Mouse (Mus musculus): Measurements from ENCODE around the gene Khdrbs2.

Gene Khdrbs2

DNA sequence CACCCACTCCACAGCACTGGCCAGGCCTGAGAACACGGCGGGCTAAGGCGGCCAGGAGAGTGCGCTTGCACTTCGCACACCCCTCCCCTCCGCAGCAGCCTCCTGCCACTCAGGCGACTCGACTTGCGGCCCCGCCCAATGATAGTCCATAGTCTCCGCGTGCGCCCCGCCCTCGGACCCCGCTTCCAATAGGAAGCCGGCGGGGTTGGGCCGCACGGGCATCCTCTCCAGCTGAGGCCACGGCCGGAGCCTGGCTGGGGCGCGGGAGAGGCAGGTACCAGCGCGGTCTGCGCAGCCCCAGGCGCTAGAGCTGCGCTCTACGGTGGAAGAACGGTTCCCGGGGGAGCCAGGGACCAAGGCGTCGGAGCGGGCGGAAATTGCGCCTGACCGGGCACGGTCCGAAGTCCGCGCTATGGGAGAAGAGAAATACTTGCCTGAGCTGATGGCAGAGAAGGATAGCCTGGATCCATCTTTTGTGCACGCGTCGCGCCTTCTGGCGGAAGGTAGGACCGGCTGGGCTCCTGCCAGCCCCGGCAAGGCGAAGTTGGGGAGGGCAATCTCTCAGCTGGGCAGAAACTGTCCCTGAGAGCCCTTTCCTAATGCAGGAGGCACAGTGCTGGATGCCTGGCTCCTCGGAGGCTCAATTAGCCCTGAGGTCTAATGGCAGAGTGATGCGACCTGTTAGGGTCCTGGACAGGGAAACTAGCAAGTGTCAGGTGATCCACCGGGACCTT, at the start of gene Khdrbs2:
Gene Khdrbs2 (plus strand): TSS at position 209 of the 734 bp plus-strand sequence.
- DNase-seq (ENCODE audit: low spot score in 2 of 2), result peak; percentile 15 to 59

DNA sequence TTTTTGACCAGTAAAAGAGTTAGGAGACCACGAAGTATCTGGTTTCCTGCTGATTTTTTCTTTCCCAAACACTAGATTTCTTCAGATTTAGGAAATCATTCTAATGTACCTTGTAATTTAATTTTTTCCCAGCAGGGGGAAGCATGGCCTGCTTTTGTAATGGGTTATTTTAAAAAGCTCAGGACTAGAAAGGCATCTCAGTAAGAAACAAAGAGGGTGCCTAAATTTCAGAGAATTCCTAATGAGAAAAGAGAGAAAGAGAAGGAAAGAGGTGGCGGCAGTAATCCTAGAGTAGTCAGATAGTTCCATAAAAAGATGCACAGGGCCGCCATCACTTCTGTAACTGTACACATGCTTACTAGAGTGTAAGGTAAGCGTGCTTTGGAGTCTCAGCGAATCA, 2.1 kb downstream of the Khdrbs2 start:
- no peak for DNase-seq (ENCODE audit: low spot score in 2 of 2)

DNA sequence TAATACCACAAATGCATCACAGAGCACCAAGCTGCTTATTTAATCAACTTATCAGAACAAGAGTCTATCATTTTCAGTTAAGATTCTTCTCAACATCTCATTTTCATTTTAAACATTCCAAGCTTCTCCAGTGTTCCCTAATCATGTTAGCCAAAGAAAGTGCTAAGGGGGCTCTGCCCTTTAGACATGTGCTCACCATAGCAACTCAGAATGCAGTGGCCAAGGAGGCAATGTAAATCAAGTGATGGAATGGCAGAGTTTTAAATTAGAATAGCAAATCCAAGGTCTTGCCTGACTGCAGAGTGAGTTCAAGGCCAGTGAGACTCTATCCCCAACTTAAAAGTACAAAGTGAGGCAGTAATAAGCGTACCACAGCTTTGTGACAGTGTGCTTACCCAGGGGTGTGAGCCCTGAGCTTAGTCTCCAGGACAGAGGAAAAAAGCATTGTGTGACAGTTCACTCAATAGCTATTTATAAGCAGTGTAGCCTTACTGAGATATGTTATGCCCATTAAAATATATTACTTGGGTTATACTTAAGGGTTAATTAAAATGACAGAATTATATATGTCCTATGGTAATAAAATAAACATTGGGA, 27.2 kb downstream of the Khdrbs2 start:
- DNase-seq (ENCODE audit: low spot score in 2 of 2), result no peak

DNA sequence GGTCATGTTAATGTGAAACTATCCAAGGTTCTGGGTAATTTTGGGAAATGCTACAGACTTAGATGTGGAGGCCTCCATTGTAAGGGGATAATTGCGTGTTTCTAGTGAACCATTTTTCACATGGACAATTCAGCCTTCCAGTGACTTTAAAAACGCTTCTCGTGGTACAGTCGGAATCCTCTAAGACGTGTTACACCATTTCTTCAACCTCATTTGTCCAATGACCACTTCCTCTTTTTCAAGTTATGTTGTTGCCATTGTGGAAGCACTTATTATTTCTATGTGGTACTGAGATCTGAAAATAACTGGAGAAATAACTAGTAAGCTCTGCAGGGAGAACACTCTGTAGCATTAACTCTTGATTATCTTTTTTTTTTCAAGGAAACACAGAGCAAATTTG, 75.9 kb downstream of the Khdrbs2 start:
- DNase-seq (ENCODE audit: low spot score in 2 of 2), result no peak

DNA sequence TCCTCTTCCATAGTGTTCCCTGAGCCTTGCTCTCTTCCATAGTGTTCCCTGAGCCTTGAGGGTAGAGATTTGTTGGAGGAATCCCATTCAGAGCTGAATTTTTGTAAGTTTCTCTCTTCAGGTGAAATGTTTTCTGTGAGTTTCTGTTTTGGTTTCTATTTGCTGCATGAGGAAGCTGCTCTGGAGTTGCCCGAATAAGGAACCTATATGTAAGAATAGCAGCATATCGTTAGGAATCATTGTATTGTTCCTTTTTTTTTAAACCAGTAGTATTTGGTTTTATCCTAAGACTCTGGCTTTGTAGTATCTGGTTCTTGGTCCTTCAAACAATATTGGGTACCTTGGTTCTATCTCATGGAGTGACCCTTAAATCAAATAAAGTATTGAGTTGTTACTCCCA, 77.1 kb downstream of the Khdrbs2 start:
- no peak for DNase-seq (ENCODE audit: low spot score in 2 of 2)

DNA sequence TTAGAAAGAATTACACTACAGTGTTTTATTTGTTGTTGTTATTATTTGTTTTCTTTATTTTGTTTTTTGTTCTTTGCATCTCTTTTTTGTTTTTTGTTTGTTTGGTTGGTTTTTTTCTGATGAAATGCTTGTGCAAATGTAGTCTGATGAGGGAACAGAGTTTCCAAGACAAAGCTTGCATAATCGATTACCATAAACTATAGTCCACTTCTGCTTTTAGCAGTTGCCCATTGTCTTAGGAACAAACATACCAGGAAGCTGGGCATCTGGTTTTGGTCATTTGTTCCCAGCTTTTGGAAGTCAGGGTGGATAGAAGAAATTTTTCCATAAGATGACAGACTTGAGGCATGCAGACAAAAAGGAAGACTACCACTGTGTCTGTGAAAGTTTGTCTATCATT, 77.8 kb downstream of the Khdrbs2 start:
- no peak for DNase-seq (ENCODE audit: low spot score in 2 of 2)

DNA sequence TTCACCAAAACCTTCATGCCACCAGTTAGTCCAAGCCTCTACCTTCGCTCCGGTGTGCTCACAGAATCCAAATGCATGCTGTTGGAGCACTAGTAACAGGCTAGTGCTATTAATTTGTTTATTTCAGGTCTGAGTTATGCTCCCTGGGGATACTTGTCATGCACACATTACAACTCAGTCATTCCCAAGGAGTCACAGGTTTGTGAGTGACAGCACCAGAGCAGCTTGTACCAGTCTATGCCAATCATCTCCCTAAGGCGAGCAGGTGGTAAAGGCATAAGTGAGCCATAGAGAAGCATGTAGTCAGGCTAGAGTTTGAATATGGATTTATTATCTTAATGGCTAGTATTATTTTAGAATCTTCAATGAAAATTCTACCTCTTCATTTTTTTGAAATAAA, 86.4 kb downstream of the Khdrbs2 start:
- no peak for DNase-seq (ENCODE audit: low spot score in 2 of 2)

DNA sequence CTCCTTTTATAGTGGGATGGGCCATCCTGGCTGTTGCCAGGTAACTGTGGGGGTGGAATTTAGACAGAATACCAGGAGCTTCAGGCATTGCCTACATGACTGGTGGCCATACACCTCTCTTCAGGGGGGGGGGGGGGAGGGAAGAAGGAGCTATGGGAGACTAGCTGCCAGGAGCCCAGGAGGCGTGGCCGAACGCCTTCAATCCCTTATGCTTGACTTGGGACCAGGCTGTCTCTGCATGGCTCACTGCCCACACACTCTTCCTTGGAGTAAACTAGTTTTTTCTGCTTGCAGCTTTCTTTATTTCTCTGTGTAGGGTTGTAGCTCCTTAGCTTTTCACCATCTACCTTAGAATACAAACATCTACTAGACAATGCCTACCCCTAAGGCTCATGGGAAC, 98.0 kb downstream of the Khdrbs2 start:
- no peak for DNase-seq (ENCODE audit: low spot score in 2 of 2)

DNA sequence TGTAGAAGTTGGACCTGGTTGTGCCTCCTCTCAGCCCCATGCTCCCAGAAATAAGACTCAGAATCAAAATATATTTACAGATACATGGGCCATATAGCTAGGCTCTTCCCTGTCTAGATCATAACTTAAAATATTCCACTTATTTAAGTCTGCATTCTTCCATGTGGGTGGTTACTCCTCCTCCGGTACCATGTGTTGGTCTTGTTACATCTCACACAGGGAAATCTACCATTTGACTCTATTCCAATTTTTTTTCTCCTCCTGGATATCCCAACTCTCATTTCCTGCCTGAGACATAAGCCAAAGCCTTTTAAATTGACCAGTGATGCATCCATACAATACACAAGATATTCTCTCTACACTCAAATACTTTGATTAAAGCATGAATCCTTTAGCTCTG, 122.2 kb downstream of the Khdrbs2 start:
- DNase-seq (ENCODE audit: low spot score in 2 of 2), result no peak

DNA sequence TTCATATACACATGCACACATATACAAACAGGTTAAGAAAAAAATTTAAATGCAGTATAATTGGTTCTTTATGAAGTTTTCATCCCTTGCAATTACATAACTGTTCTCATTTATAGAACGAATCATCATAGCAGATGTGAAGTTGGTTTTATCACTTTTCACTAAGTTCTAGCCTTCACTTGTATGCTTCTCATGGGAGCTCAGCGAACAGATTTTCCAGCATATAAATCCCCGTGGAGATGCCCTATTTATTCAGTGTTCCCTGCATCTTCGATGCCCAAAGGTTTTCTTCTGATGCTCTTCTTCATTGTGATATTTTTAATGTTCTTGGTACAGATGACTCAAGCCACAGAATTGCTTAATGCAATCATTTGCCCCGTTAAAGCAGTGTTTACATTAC, 128.9 kb downstream of the Khdrbs2 start:
- no peak for DNase-seq (ENCODE audit: low spot score in 2 of 2)

DNA sequence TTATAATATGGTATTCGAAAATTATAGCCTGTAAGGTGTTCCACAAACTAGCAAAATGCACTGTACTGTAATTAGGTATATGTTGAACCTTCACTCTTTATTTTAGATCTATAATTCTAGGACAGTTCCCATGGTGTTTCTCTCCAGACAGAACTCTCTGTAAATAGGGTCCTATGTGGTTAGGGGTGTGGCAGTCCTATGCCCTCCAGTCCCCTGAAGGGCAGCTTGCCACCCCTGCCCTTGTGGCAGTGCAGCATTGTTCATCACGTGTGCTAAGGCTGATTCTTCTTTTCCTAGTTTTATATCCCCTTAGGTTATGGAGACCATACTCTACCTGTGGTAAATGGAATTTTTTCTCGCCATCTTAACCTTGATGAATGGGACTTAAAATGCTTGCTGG, 136.6 kb downstream of the Khdrbs2 start:
- no peak for DNase-seq (ENCODE audit: low spot score in 2 of 2)

DNA sequence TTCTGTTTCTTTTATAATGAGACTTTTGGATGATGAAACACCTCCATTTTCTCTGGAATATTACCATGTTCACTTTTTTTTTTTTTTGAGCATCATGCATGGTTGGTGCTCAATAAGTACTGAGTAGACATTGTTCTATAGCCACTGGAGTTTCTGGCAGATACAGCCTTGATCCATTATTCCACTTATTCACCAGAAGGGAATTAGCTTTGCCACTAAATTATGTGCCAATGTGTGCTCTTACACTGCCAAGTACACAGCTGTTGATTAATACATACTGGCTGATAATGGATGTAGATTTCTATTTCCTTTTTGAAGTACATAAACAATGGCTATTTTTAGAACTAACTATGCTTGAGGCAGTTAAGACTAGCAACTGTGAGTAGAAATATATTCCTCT, 137.1 kb downstream of the Khdrbs2 start:
- no peak for DNase-seq (ENCODE audit: low spot score in 2 of 2)

DNA sequence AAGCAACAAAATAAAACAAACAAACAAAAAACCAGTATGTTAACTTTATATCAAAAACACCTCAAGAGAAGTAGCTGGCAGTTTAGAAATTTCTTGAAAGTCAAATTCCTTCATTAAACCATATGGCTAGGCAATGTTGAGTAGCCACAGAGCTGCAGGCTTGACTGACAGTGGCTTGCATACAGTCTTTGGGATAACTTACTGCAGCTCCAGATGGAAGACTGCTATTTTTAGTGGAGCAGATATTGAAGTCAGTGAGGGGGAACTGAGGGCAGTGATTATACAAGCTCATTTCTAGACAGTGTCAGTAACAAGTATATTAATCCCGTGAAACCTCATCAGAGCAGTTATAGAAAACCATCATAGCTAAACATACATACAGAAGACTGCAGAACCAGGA, 166.6 kb downstream of the Khdrbs2 start:
- DNase-seq (ENCODE audit: low spot score in 2 of 2), result no peak

DNA sequence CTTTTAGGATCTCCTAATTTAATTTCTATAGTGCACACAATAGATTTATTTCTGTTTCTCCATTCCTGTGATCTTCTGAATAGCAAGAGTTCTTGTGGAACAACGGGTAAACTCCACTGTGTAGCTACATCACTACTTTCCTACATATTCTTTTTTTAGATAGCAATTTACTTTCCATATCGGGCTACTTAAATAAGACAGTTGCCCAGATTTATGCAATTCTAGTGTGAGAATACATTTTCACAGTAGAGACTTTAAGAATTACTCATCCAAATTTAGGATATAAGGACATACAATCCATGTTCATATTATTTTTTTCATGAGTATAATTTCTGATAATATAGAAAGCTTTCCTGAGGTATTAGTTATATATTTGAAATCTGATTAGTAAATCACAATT, 175.0 kb downstream of the Khdrbs2 start:
- no peak for DNase-seq (ENCODE audit: low spot score in 2 of 2)

DNA sequence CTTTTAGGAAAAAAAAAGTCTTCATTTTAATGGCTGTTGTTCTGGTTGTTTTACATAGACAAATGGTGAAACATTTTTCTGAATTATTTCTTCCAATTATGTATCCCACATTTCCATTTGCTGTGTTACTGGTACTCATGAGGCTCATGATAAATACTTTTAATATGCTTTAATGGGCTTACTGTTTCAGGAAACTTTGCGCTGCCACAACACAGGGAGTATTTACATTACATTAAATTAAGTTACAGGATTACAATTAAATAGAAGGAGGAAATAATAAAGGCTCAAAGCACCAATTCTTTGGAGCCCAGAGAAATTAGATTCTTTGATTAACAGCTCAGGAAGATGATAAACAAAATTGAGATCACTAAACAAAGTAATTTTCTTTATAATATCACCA, 179.6 kb downstream of the Khdrbs2 start:
- no peak for DNase-seq (ENCODE audit: low spot score in 2 of 2)

DNA sequence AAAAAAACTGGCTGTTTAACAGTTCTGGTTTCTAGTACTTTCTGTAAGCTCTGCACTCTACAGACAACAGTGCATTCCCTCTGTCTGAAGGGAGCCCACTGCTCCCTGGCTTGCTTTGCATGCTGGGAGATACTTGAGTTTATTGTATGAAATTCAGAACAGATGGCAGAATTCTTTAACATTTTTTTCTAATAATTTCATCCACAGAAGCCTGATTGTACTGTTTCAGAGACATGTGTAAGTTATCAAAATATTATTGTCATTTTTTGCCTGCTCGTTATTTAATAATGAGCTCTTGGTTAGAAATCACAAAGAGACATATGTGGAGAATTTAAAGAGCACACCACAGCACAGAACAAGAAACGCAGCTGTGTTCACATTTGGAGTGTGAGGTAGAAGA, 191.0 kb downstream of the Khdrbs2 start:
- DNase-seq (ENCODE audit: low spot score in 2 of 2), result no peak

DNA sequence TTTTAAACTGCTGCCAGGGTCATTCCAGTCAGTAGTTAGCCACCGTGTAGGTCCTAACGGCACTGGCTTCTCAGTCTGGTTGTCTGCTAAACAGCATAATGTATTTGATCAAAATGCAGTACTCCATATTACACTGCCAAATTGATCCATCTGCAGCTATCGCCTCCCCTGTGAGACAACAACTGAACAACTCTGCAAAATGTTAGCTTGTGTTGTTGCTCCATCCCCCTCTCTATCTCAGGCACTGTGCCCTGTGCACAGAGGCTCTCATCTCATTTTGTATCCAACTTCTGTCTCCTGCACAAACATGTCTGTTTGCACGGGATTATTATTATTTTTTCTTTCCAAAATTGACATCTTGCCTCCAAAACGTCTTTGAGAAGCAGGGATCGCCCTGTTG, 225.0 kb downstream of the Khdrbs2 start:
- no peak for DNase-seq (ENCODE audit: low spot score in 2 of 2)

DNA sequence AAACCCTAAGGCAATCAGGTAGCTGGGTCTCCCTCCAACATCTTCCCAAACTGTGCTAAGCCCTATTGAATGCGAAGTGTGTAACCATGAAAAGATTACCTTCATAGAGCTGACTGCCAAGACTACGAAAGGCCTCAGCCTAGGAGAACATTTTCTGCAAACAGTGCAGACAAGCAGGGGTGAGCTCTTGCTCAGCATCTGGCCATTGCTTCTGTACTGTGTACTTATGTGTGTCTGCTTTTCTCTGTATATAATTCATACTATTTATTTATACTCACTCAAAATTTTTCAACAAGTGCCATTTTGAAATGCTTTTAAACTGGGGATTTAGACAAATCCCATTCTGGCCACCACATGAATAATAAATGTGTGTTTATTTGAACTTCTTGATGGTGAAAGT, 235.1 kb downstream of the Khdrbs2 start:
- DNase-seq (ENCODE audit: low spot score in 2 of 2), result no peak

DNA sequence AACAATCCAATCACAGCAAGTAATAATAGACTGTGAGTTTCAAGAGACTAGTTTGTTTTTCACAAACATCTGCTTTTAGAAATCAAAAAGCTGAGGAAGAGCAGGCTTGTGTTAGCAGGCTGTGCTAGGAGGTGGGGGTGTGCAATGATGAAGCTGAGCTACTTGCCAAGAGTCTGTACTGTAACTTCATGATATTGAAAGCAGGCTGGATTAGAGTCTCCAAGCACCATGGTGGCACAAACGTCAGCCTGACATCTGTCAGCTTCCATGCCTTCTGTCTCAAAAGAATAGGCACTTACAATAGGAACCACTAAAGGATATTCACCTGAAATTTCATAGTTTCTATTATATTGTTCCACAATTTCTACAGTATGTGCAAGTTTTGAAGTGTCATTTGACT, 255.9 kb downstream of the Khdrbs2 start:
- DNase-seq (ENCODE audit: low spot score in 2 of 2), result no peak

DNA sequence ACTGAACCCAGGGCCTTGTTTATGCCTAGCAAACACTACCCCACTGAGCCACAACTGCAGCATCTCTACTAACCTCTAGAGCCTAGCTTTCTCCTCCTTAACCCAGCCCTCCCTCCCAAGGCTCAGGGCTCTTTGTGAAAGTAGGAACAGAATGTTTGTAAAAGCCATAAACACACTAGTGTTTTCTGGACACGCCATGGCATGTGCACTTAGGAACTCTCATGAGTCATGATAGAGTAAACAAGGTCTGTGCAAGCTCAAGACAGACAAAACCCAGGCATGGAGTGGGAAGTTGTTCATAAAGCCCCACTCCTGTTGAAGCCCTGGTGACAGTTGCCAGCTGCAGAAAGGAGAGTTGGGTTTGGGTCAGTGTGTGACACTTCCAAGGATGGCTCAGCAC, 257.0 kb downstream of the Khdrbs2 start:
- no peak for DNase-seq (ENCODE audit: low spot score in 2 of 2)

DNA sequence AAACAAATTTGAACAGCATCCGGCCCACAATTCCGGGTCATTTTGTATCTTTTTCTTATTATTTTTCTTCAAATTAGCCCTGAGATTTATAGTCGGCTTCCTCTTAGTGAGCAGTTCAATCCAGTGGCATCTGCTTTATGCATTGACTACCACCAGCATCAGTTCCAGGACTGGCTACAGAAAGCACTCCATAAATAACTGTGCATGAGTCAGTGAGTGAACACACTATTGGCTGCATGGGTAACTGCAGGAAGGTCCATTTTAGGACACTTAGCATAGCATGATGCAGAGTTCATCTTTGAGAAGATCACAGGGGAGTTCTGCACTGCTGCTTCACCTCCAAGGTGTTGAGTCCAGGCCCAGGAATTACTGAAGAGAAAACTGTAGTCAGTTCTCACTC, 258.0 kb downstream of the Khdrbs2 start:
- DNase-seq (ENCODE audit: low spot score in 2 of 2), result no peak

DNA sequence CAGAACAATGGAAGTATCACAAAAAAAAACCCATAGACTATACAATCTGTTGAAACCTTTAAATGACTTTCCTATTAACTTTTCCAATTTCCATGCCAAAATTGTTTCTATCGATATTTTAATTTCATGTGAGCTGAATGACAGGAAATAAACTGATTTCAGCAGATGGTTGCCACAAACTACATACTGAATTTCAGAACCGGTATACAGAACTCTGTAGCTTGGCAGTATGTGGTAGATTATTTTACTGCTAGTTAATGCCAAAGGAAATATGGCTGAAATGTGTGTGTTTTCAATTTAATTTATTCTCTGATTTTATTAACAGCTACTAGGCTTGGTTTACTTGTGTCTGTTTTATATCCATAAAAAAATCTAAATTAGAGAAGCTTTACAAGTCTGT, 260.6 kb downstream of the Khdrbs2 start:
- DNase-seq (ENCODE audit: low spot score in 2 of 2), result no peak

DNA sequence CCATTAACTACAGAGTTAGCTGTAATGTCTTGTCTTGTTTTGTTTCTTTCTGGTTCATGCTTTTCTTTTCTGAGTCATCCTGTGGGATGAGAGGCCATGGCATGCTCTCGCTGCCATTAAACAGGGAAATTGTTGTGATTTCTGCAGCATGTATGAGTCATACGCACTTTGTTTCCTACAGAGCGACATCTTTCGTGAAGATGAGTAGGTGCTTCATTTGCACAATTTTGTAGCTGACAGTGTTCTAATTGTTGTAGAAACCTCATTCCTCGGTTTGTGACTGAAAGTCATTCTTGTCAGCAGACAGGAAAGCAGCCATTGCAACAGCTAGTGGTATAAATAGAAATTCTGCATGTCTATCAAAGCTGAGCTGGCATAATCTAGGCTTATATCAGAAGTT, 271.4 kb downstream of the Khdrbs2 start:
- DNase-seq (ENCODE audit: low spot score in 2 of 2), result no peak

DNA sequence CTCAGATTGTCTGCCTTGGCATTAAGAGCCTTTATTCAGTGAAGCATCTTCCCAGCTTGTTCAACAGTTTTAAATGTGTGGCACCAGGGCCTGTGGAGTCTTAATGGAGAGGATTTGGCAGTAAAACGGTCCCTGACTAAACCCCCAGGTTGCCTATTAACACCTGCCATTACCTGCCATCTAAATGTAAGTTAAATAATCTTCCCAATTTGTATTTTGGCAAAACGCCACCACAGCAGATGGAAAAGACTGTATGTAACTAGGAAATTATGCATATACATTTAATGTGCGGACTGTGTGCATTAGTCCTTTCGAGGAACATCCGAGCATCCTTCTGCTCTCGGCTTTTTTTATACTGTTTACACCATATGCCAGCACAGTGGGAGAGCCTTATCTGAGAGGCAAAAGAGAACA, 290.6 kb downstream of the Khdrbs2 start:
- no peak for DNase-seq (ENCODE audit: low spot score in 2 of 2)

Measured in spleen, postnatal 4 days (tissue).